Mouse (Mus musculus) lung, adult 2 months (tissue): ENCODE results near the gene Slc16a8. TPM values are rescaled to one million over a fixed set of nuclear protein-coding genes. Genes with fewer than 3 reads are reported as not detected.

Experiments
- DNase-seq: peaks from one replicate; pipeline ENCODE4 v3.0.0; 2022
- H3K4me1 ChIP-seq: fragments of 200-500 bp; 2 replicates; pipeline ENCODE4 v1.6.1; 2011; ENCODE audit warnings: low read length; ENCODE audit not compliant: control insufficient read depth, insufficient read depth
- H3K4me3 ChIP-seq: fragments of 200-500 bp; replicated peaks from 2 replicates; pipeline ENCODE3; 2011; ENCODE audit warnings: low read depth, mild to moderate bottlenecking, control low read depth, low read length; ENCODE audit errors: extremely low read depth
- CTCF ChIP-seq: fragments of 200-500 bp; IDR thresholded peaks from 2 replicates; pipeline ENCODE4 v1.5.1; 2011; ENCODE audit warnings: mild to moderate bottlenecking, low read length, control low read depth; ENCODE audit not compliant: insufficient read depth
- POLR2A ChIP-seq: fragments of 200-500 bp; IDR thresholded peaks from 2 replicates; pipeline ENCODE4 v1.6.1; 2011; ENCODE audit warnings: low read depth, mild to moderate bottlenecking, control low read depth, low read length, borderline replicate concordance; ENCODE audit errors: extremely low read depth
- WGBS: fragments of 180-500 bp; shearing (Covaris S2); methylation state at CpG from one replicate; pipeline ENCODE4 v1.1.7; 2018; 5-methylcytosine and 5-hydroxymethylcytosine counted together
- polyA plus RNA-seq: library from polyadenylated mRNA; depleted of rRNA; stranded (reverse); fragments of >200 nt; gene quantifications from 2 replicates; pipeline ENCODE4 v1.2.3, GENCODE M21; 2012

The Slc16a8 gene
- polyA plus RNA-seq, 1 experiment: 0.37 TPM

DNA sequence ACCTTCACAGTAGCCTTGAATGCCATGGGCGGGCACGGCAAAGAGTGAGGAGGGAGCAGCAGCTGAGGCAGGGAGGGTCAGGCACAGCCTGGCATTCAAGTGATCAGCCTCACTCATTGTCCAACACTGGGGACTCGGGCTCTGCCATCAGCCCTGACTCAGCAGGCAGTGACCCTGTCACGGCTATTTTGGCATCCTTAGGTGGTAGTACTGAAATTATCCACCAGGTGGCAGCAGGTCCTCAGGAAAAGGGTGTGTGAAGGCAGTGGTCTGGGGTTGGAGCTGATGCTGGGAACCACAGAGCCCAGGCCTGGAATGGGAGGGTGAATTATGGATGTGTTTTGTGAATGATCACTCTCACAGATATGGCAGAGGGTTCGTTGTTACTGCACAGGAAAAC, 29.9 kb downstream of the Slc16a8 start:
- 12% methylated on average over 5 of the region's 5 CpGs for WGBS
- TF ChIP-seq CTCF: peak; percentile 77
- no peak for TF ChIP-seq POLR2A
- no peak overlapping the region for H3K4me3 ChIP-seq
- DNase-seq: peak; percentile 83
- no peaks in the 10 kb centered on the region for H3K4me1 ChIP-seq

DNA sequence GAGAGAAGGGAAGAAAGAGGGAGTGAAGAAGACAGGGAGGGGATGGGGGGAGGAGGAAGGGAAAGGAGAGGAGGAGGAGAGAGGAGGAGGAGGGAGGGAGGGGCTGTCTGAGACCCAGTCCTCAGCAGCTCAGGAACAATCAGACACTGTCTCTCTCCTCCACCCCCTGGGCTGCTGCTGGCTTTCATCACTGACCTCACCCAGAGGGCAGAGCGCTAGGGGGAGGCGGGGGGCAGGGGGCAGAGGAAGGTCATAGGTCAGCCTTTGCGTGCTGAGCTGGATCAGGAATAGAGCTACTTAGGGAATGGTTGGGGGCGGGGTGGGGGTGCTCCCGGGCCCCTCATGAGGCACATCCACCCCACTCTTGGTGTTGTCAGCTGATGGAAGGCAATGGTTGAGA, 30.9 kb downstream of the Slc16a8 start:
- no peak for TF ChIP-seq POLR2A
- no peak for TF ChIP-seq CTCF
- DNase-seq: no peak
- 22% methylated on average over 5 of the region's 5 CpGs for WGBS
- no peaks in the 10 kb centered on the region for H3K4me1 ChIP-seq
- H3K4me3 ChIP-seq: no peak overlapping the region

DNA sequence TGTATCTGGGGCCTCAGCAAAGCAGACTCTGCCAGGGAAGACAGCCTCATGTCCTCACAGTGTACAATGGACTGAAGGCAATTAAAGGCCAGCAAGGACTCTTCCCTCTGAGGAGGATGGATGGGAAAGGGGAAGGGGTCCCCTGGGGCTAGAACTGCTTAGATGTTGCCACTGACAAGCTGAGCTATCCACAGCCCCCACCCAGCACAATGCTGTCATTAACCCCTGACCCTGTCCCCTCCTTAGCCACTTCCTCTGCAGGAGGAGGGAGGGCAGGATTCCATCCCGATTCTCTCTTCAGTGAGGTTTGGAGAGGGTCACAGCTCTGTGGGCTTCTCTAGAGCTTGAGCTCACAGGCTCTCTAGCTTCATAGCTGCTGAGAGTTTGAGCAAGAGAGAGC, 35.0 kb downstream of the Slc16a8 start:
- no peak for DNase-seq
- WGBS: 7% methylated on average over 1 of the region's 1 CpGs
- H3K4me3 ChIP-seq: no peak overlapping the region
- H3K4me1 ChIP-seq: no peaks in the 10 kb centered on the region
- TF ChIP-seq POLR2A (no peak), CTCF (no peak)

DNA sequence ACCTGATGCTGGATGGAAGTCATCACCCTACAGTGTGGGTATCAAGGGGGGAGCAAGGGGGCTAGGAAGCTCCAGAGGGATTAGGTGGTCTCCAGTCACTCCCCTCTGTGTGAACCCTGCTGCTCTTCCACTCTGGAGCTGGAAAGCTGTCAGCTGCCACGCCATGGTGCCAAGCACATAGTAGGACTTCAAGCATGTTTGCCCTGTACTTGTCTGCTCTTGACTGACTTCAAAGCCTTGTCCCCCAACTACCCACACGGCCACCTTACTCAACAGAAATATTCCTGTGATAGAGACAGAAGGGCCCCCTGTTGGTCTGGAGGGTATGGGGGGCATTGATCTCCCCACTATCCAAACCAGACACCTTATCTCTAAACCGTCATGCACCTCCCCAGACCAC, 38.4 kb downstream of the Slc16a8 start:
- Histone ChIP-seq H3K4me1 (no peaks in the 10 kb centered on the region), H3K4me3 (no peak overlapping the region)
- no peak for DNase-seq
- WGBS: 73% methylated on average over 3 of the region's 3 CpGs
- TF ChIP-seq POLR2A: no peak
- no peak for TF ChIP-seq CTCF

DNA sequence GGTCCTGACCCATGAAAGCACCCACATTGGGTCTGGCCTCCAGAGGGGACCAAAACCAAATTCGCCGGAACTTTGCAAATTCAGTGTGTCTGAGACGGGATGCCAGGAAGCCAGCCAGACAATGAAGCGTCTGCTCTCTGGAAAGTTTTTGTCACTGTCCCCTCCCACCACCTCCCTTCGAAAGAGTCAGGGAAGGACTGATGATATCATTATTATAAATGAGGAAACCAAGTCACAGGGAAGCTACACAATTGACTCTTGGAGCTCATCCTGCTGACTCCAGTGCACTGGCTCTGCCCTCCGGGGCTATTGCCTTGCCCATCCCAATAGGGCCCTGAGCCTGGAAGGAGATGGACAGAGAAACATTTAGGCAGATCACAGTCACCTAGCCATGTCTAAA, 41.0 kb downstream of the Slc16a8 start:
- no peaks in the 10 kb centered on the region for H3K4me1 ChIP-seq
- DNase-seq: no peak
- no peak for TF ChIP-seq CTCF
- 48% methylated on average over 6 of the region's 6 CpGs for WGBS
- no peak overlapping the region for H3K4me3 ChIP-seq

DNA sequence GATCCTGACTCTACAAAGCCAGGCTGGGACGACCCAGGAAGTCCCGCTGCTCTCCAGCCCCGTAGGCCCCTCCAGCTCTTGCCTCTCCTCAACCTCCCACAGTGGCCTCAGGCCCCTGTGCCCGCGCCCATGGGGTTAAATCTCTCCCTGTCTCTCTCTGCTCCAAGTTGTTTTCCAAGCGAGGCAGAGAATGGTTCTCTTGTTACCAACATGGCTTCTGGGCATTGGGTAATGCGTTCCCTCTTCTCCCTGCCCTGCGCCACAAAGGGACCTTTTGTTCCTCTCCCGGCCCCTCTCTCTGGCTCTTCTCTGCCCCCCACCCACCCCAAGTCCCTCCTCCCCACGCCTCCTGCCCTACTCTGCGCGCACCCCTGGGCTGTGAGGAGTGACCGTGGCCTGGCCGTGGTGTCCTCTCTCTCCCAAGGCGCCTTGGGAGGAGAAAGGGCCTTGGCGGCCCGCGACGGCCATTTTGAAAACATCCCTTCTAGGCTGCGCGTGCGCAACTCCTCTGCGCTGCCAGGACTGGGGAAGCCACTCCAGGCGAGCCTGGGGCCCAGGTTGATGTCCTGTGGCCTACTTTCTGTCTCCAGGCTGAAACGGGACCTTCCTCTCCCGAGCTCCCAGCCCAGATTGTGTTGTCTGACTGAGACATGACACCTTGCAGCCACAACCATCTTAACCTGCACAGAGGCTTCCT, 41.7 kb downstream of the Slc16a8 start:
- TF ChIP-seq POLR2A (no peak), CTCF (no peak)
- DNase-seq: no peak
- 90% methylated on average over 26 of the region's 26 CpGs for WGBS
- Histone ChIP-seq H3K4me3 (no peak overlapping the region), H3K4me1 (no peaks in the 10 kb centered on the region)

DNA sequence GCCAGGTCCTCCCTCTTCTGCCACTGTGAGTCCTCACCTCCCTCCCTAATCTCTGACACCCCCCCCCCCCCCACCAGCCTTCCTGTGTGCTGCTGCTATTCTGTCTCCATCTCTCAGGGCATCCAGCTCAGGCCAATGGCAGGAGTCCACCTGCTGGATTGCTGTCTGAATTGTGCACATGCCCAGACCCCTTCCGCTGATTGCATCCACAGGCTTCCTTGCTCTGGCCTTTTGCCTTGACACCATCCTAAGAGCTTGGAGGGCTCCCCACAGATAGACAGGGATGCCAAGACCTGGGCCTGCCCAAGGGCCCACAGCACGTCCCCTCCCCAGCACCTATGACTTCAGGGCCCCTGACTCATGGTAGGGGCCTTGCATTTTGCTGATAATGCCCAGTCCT, 44.2 kb downstream of the Slc16a8 start:
- no peak overlapping the region for H3K4me3 ChIP-seq
- no peak for TF ChIP-seq CTCF
- no peaks in the 10 kb centered on the region for H3K4me1 ChIP-seq
- no peak for DNase-seq
- WGBS: 77% methylated on average over 2 of the region's 2 CpGs

DNA sequence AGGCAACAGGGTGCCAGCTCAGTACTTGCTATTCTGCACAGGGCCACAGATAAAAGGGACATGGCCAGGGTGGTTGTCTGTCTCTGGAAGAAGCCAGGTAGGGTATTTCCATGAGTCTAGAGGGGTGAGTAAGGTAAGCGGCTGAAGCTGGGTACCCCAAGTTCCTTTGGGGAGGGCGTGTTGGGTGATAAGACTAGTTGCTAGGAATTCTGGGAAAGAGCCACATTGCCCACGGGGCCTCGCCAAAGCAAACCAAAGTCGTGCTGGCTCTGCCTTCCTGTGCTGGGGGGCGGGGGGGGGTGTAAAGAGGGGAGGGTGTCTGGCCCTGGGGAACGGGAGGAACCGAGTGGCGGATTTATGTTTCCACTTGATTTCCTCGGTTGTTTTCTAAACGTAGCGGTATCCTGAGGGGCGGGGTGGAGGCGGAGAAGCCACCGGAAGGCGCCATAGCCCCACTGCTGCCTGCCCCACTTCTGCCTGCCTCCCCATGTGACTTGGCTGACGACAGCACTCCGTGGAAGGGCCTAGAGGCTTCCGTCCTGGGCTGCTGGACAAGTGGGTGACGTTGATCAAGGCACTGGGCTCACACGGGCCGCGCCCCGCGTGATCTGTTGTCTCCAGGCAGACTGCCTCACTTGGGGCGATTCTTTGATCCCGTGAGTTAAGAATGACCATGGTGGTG, 45.7 kb downstream of the Slc16a8 start:
- 57% methylated on average over 27 of the region's 27 CpGs for WGBS
- no peak for TF ChIP-seq CTCF
- TF ChIP-seq POLR2A: peak; percentile 32; the same call in 1 of the 2 replicates
- DNase-seq: peak; percentile 27
- no peaks in the 10 kb centered on the region for H3K4me1 ChIP-seq
- H3K4me3 ChIP-seq: no peak overlapping the region

DNA sequence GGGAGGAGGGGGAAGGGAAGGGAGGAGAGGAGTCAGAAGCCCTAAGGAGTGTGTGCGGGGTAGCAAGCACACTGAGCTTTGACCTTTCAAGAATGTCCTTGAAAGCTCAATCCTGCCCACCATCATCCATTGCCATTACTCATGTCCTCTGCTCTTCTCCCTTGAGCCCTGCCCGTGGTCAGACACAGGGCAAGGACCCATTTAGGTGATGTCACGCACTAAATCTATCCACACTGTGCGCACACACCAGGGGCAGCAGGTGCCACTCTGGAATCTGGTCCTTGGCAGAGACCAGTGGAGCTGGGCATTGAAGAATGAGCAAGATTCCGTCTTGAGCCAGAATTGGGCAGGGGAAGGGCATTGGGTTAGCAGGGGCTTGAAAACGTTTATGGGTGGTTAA, 46.4 kb downstream of the Slc16a8 start:
- DNase-seq: no peak
- TF ChIP-seq CTCF (no peak), POLR2A (no peak)
- no peaks in the 10 kb centered on the region for H3K4me1 ChIP-seq
- WGBS: 74% methylated on average over 6 of the region's 6 CpGs
- no peak overlapping the region for H3K4me3 ChIP-seq

DNA sequence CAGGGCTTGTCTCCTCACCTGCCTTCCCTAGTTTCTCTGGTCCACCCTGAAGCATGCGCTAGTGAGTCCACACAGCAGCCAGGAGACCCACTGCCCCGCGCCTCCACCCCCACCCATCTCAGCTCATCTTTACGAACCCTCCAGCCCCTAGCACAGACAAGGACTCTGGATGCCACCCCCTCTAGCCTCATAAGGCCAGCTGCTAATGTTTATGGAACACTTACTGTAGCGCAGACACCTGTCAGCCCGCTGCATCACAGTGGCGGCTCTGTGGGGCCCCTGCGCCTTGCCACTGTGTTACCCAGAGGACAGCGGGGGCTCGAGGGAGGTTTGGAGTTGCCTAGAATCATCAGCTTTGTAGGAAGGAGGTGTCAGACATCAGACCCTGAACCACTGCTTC, 52.0 kb downstream of the Slc16a8 start:
- WGBS: 38% methylated on average over 10 of the region's 10 CpGs
- H3K4me1 ChIP-seq: no peaks in the 10 kb centered on the region
- no peak for TF ChIP-seq CTCF
- TF ChIP-seq POLR2A: no peak
- H3K4me3 ChIP-seq: no peak overlapping the region
- no peak for DNase-seq
